Mouse (Mus musculus) hindbrain, embryonic 12.5 days (tissue): ENCODE data around the gene Casc4. TPM values are rescaled to one million over a fixed set of nuclear protein-coding genes. Genes with fewer than 3 reads are reported as not detected.

ENCODE experiments used
- ATAC-seq: fragments of 200-750 bp; cut with Nextera tagmentation; 2 replicates; pipeline ENCODE4 v1.8.0; 2017; ENCODE audit warnings: moderate TSS enrichment; ENCODE audit not compliant: low FRiP score
- H3K27ac ChIP-seq: fragments of 300-500 bp; sonication (generic); 2 replicates; pipeline ENCODE4 v1.5.1; 2016; ENCODE audit warnings: mild to moderate bottlenecking
- H3K27me3 ChIP-seq: fragments of 300-500 bp; sonication (generic); 2 replicates; pipeline ENCODE4 v1.6.1; 2016; ENCODE audit warnings: mild to moderate bottlenecking
- H3K36me3 ChIP-seq: fragments of 300-500 bp; sonication (generic); 2 replicates; pipeline ENCODE4 v1.6.1; 2016; ENCODE audit warnings: mild to moderate bottlenecking
- H3K4me1 ChIP-seq: fragments of 300-500 bp; sonication (generic); 2 replicates; pipeline ENCODE4 v1.6.1; 2016
- H3K4me2 ChIP-seq: fragments of 300-500 bp; sonication (generic); replicated peaks from 2 replicates; pipeline ENCODE4 v1.6.1; 2016; ENCODE audit warnings: mild to moderate bottlenecking
- H3K4me3 ChIP-seq: fragments of 300-500 bp; sonication (generic); 2 replicates; pipeline ENCODE4 v1.5.1; 2016; ENCODE audit warnings: mild to moderate bottlenecking
- H3K9ac ChIP-seq: fragments of 300-500 bp; sonication (generic); 2 replicates; pipeline ENCODE4 v1.6.1; 2016; ENCODE audit warnings: mild to moderate bottlenecking, moderate library complexity
- H3K9me3 ChIP-seq: fragments of 300-500 bp; sonication (generic); replicated peaks from 2 replicates; pipeline ENCODE4 v1.6.1; 2016; ENCODE audit warnings: mild to moderate bottlenecking
- WGBS: fragments of 180-500 bp; shearing (Covaris S2); methylation state at CpG from one replicate; pipeline ENCODE4 v1.1.7; 2016; 5-methylcytosine and 5-hydroxymethylcytosine counted together
- polyA plus RNA-seq: library from polyadenylated mRNA; unstranded; fragments of >200 nt; fragmentation: Nextera tagmentation; extraction: Ambion mirVana; gene quantifications from 2 replicates; pipeline ENCODE4 v1.2.1, GENCODE M21; 2016

Casc4 gene
- polyA plus RNA-seq, 1 experiment from 2014 or later = 32.2 TPM

- Histone ChIP-seq H3K4me2 (no peak overlapping the region), H3K4me3 (no peak overlapping the region), H3K4me1 (no peaks in the 10 kb centered on the region), H3K27ac (no peak overlapping the region), H3K36me3 (no peaks in the 10 kb centered on the region), H3K9ac (no peak overlapping the region), H3K9me3 (no peaks in the 10 kb centered on the region), H3K27me3 (no peaks in the 10 kb centered on the region)
- 83% methylated on average over 3 of the region's 3 CpGs for WGBS
- ATAC-seq = no peak
Measured at GRCm38 (mm10) chr2:121943364-121943763, 76.6 kb downstream of the Casc4 start.

GRCm38 (mm10) chr2:121954971-121955656, 88.3 kb downstream of the Casc4 start:
- Histone ChIP-seq H3K27ac (peak overlapping the region; percentile 92), H3K4me3 (peak overlapping the region; percentile 61), H3K9me3 (no peaks in the 10 kb centered on the region), H3K36me3 (no peaks in the 10 kb centered on the region), H3K9ac (peak overlapping the region; percentile 85), H3K4me1 (peaks cover 20% of the 10 kb centered on the region), H3K4me2 (peak overlapping the region; percentile 74), H3K27me3 (no peaks in the 10 kb centered on the region)
- 21% methylated on average over 10 of the region's 10 CpGs for WGBS
- ATAC-seq = 0 out of 2 replicates have a peak, but pooled peaks have one; percentile 1

GRCm38 (mm10) chr2:121955765-121956223, 89.0 kb downstream of the Casc4 start, which contains the start of the genes Ctdspl2 and Mageb3:
Gene Ctdspl2, plus strand, starts transcription at chr2:121956001.
Gene Mageb3, minus strand, starts transcription at chr2:121956092.
- ATAC-seq = peak; percentile 97
- H3K27me3 ChIP-seq = no peaks in the 10 kb centered on the region
- H3K4me3 ChIP-seq = peak within 1 kb of the TSS; percentile 61
- H3K27ac ChIP-seq = peak within 1 kb of the TSS; percentile 92
- no peaks in the 10 kb centered on the region for H3K36me3 ChIP-seq
- H3K4me2 ChIP-seq = peak within 1 kb of the TSS; percentile 74
- under 1% methylated on average over 45 of the region's 48 CpGs for WGBS
- H3K4me1 ChIP-seq = peaks cover 20% of the 10 kb centered on the region
- H3K9ac ChIP-seq = peak within 1 kb of the TSS; percentile 85
- H3K9me3 ChIP-seq = no peaks in the 10 kb centered on the region

- no peaks in the 10 kb centered on the region for H3K9me3 ChIP-seq
- H3K4me3 ChIP-seq = peak overlapping the region; percentile 61
- H3K36me3 ChIP-seq = no peaks in the 10 kb centered on the region
- peaks cover 20% of the 10 kb centered on the region for H3K4me1 ChIP-seq
- ATAC-seq = peak; percentile 95
- H3K4me2 ChIP-seq = peak overlapping the region; percentile 74
- H3K27me3 ChIP-seq = no peaks in the 10 kb centered on the region
- WGBS = 1% methylated on average over 46 of the region's 47 CpGs
- peak overlapping the region; percentile 85 for H3K9ac ChIP-seq
- H3K27ac ChIP-seq = peak overlapping the region; percentile 92
Measured at GRCm38 (mm10) chr2:121956224-121957018, 89.7 kb downstream of the Casc4 start.

- Histone ChIP-seq H3K27me3 (no peaks in the 10 kb centered on the region), H3K4me2 (peak overlapping the region; percentile 74), H3K4me3 (peak overlapping the region; percentile 61), H3K27ac (peak overlapping the region; percentile 92; the same call in 1 of the 2 replicates), H3K9ac (peak overlapping the region; percentile 85), H3K36me3 (no peaks in the 10 kb centered on the region; the same call in 1 of the 2 replicates), H3K9me3 (no peaks in the 10 kb centered on the region), H3K4me1 (peaks cover 20% of the 10 kb centered on the region)
- 15% methylated on average over 8 of the region's 8 CpGs for WGBS
- no peak for ATAC-seq
Measured at GRCm38 (mm10) chr2:121957216-121957792, 90.5 kb downstream of the Casc4 start.

Other genes starting within 250 kb of the Casc4 start
- 26.5 and 32.1 TPM in 2 replicates for gene Frmd5, start 59.9 kb upstream of the Casc4 start, polyA plus RNA-seq
- 56.1 and 57.7 TPM in 2 replicates for gene Ctdspl2, start 89.0 kb downstream of the Casc4 start, polyA plus RNA-seq
- 0.40 and 0.60 TPM in 2 replicates for gene Mageb3, start 89.1 kb downstream of the Casc4 start, polyA plus RNA-seq
- 12.6 and 13.4 TPM in 2 replicates for gene Eif3j1, start 161.6 kb downstream of the Casc4 start, polyA plus RNA-seq